Mouse (Mus musculus): Measurements from ENCODE around the gene Egr4.
A peak's percentile ranks its signal among the peaks of the same experiment; 100 is the strongest.

Gene Egr4

DNA sequence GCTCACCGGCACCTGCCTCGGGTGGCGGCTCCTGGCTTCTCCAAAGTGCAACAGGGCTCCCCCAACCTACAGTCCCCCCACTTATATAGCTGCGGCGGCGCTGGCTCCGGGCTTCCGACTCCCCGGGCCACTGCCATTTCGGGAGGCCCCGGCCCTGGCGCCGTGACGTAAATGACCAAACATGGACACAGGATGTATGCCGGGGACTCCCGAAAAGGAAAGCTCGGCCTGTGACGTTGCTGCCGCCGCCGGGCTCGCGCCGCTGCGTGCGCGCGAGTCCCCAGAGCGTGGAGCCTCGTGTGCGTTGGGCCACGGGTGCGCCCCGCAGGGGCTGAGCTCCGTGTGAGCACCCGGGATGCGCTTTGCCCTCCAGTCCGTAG is at the start of gene Egr4:
TSS of gene Egr4 (minus strand) at position 59 of the 380 bp plus-strand sequence.
- DNase-seq (ENCODE audit: low read depth): peak; percentile 67

DNA sequence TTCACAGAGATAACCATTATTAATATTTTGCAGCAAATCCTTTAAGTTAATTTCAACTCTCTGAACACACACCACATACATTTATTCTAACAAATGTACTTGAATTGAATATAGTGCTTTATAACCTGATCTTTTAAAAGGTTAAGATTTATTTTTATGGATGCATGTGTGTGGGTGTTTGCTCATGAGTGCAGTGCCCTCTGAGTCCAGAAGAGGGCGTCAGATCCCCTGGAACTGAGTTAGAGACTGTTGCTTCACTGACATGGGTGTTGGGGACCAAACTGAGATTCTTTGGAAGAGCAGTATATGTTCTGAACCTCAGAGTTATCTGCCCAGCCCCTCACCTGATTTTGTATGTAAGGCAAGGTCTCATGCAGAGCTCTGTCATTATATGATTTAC is 49.0 kb upstream of the Egr4 start:
- DNase-seq (ENCODE audit: low read depth): no peak

DNA sequence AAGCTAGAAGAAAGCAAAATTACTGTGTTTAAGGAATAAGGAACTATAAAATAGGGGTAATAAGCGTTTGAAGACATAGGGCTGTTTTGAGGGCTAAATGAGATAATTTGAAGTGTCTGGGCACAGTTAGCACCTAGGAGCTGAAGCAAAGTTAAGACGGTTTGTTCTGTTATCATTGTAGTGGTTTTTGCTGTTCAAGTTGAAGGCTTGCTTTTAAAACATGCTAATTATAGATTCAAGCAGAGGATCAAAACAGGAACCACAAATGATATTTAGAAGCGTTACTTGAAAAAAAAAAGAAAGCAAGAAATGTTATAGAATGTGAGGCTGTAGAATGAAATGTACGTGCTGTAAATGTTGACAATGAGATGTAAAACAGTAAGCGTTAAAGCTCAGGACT is 34.3 kb upstream of the Egr4 start:
- DNase-seq (ENCODE audit: low read depth): no peak

DNA sequence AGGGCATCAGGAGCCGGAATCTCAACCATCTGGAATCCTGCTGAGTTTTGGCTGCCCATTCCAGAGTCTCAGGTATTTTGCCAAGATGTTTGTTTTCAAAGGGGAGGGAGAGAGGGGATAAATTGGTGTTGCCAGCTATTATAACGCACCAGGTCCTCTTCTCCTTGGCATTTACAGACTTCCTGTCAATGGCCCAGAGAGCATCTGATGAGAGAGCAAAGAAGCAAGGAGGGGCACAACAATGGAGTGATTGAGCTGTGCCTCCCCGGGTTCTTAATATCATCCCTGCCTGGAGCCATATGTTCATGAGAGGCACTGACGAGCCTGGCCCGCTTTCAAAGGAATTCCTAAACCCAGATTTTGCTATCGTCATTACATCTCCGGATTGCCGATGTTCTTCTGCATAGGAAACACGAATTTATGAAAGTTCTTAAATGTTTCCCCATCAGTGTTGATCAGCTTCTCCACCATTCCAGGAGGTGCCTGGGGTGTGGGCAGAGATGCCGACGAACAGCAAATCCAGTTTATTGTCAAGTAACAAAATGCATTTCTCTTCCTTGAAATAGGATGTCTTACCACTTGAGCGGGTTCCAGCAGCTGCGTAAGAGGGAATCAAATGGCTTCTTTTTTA is 31.0 kb upstream of the Egr4 start:
- DNase-seq (ENCODE audit: low read depth): no peak

DNA sequence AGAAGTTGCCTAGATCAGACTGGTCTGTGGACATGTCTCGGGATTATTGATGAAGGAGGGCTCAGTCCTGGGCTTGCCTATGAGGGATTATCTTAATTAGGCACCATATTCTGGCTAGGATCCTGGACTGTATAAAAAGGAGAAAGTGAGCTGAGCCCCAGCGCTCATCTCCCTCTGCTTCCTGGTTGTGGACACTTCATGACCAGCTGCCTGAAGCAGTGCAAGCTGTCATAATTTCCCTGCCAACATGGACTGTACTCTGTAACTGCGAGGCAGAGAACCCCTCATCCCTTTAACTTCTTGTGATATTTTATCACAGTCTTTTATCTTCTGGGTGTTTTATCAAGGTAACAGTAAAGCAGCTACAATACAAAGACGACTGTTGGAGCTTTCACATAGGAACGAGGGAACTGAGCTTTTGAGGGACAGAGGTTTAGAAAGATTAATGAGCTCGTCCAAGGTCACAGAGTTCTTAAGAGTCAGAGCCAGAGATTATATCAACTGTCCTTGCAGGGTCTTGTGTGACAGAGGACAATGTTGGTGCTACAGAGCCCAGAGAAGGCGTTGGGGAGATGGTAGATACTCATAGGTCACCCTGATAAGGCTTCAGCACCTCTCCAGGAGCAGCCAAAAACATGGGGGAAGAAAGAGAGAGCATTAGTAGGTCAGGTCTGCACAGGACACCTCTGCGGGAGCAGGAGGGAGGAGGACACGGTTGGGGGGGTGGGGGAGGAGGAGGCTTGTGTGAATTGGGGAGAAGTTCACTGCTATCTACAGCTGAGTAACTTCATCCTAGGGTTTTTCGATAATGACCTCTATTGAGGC is 30.2 kb upstream of the Egr4 start:
- no peak for DNase-seq (ENCODE audit: low read depth)

DNA sequence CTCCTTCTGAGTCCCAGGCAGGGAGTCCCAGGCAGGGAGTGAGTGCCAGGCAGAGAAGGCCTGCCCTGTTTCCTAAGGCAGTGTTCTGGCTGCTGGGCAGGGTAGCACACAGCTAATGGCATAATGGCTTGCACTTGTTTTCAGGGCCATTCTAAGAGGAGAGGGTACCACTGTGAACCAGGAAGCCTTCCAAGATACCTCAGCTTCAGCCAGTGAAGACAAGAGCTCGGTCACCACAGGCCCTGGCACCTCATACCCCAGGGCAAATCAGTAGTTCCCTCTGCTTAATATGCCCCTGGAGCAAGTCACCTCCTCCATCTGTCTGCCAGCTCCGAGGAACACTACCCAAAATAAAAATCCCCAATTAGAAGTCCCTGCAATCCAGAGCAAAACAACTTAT is 9.4 kb upstream of the Egr4 start:
- DNase-seq (ENCODE audit: low read depth): no peak

DNA sequence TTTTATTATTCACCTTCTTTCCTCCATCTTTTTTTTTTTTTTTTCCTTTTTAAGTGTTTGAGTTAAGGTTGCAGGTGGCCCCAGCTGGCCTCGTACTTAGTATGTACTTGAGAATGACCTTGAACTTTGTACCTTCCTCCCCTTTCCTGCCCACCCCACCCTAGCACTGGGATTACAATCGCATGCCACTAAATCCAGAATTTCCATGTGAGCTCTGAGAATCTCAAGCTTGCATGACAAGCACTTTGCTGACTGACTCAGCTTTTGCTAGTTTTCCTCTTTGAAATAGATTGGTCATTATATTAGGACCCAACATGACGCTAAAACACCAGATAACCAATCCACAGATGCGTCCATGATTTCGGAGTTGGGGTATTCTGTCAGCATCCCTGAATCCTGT is 8.6 kb upstream of the Egr4 start:
- DNase-seq (ENCODE audit: low read depth): no peak

DNA sequence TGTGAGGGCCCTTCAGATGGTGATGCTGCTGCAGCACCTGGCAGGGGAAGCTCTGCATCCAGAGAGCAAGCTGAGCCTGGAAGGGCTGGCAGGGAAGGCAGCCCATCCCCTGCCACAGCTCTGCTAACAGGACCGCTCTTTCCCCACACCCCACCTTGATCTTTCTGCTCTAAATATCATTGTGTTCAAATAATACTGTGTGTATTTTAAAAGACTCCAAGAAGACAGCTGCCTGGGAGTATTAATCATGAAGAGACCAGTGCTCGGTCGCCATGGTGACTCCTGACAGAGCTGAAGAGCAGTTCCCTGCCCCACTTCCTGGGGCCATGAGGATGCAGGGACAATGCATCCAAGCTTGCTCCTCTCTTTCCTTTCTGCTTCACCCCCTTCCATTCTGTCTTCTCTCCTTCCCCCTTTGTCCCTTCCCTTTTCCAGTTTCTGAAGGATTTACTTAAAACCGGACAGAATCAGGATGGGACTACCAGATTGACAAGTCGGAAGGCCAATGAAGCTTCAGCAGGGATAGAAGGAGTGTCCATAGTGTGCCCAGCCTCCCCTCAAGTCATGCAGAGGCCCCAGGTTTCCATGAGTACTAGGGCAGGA is 4.8 kb upstream of the Egr4 start:
- DNase-seq (ENCODE audit: low read depth): peak; percentile 72

DNA sequence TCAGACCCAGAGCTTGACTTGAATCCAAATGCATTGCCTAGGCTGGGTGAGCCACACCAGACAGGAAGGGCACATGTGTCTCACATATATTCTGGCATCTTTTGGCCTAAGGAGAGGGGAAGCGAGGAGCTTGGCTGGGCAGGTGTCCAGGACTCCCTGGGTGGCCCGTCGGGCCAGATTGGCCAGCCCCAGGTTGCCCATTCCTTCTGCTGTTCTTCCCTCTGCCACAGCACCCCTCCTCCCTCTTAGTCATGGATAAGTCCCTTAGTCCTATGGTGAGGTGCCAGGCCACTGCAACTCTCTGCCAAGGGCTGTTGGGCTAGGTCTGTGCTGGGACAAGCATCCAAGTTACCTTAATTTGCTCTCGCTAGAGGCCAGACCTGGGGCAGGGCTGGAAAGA is 2.6 kb upstream of the Egr4 start:
- peak; percentile 51 for DNase-seq (ENCODE audit: low read depth)

DNA sequence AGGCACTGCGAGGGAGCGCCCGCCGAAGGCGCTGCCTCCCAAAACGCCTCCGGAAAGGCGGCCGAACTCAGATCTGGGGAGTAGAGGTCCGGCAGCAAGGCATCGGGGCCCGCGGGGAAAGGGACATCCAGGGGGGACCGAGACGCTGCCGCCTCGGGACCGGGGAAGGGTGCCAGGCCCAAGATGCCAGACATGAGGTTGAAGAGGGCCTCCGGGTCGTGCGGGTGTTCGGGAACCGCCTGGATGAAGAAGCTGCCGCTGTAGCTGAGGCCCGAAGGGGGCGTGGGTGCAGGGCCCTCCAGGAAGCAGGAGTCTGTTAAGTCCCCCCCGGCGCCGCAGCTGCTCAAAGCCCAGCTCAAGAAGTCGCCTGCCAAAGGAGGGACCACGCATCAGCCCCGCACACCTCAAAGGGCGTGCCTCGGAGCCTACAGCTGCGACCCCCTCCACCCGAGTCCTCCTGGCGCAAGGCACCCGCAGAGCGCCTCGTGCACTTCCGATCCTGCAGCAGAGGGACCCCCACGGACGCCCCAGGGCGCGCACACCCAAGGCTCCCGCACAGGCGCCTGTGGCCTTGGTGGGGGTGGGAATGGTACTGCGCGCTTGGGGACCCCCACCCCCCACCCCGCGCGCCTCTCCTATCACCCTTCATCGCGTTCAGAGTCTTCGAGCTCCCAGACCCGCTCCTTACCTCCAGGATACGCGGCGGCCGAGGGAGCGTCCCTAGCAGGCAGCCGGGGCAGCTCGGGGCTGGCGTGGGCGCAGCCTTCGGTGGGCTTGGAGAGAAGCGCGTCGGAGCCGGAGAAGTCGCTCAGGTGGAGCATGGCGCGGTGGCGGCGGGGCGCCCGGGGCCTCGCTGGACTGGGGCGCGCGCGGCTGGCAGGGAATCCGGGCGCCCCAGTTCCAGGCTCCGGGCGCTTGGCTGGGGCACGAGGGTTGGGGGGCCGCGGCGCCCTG is 535 bp downstream of the Egr4 start:
- no peak for DNase-seq (ENCODE audit: low read depth)

DNA sequence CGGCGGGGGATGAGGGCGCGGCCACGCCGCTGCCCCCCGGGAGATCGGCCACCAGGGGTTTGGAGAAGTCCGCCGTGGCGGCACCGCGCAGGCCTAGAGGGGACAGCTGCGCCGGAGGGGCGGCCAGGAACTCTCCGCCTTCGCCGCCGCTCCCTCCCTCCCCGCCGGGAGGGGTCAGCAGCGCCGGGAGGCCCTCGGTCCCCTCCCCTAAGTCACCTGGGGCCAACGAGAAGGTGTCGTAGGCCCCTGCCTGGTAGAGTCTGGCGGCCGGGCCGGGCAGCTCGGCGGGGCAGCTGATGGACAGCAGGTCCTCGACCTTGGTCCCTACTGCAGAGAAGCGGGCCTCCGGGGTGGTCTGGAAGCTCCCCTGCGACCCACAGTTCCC is 1.3 kb downstream of the Egr4 start:
- DNase-seq (ENCODE audit: low read depth): no peak

DNA sequence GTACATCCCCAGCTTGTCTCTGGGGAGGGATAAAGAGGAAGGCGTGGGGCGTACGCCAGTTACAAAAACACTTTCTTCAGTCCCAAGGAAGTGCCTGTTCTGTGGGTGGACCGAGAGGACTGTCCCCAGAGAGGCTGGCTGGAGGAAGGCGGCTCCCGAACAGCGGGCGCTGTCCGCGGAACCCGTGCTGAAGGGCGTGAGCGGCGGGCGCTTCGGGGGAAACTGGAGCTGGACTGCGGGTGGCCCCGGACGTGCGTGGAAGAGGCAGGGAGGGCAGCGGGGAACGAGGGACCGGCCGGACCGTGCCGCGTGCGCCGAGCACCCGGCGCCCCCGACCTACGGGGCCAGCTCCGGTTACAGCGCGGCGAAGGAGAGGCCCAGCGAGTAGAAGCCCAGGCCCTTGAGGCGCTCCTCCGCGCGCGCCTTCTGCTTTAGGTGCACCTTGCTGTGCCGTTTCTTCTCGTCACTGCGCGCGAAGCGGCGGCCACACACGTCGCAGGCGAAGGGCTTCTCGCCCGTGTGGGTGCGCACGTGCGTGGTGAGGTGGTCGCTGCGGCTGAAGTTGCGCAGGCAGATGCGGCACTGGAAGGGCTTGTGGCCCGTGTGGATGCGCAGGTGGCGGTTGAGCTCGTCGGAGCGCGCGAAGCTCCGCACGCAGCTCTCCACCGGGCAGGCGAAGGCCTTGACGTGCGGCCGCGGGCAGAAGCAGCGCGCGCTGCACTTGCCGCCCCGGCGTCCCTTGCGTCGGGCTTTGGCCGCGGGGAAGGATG is 1.9 kb downstream of the Egr4 start:
- no peak for DNase-seq (ENCODE audit: low read depth)

DNA sequence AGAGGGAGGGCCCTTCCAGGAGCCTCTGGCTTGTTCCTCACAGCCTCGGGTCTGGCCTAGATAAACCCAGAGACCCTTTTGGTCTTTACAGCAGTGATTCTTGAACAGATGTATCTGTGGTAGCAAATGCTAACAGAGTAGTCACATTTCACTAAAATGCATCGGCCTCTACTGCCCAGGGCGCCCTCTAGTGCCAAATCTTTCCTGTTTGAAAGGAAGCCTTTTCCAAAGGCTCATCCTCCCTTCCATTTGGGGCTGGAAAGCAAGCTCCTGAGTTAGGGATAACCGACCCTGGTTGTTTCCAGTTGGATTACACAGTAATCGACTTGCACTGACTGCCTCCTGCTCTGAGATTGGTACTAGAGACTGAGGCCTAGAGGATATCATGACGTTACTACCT is 2.9 kb downstream of the Egr4 start:
- DNase-seq (ENCODE audit: low read depth): peak; percentile 87

DNA sequence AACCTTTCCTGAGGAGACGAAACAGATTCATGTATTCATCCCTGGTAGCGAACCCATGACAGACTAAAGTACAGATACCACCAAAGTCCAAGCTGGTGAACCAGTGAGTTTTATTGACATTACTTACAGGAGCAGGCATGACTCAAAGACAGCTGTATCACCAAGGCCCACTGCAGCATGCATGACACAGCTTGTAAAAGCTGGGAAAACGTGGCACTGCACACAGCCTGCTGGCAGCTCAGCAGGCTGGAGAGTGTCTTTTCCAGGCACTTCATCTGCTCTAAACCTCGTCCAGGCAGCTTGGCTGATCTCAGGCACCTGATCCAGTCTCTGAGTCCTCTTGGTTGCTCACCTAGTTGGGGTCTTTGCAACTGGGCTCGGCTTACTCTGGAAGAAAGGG is 4.8 kb downstream of the Egr4 start:
- DNase-seq (ENCODE audit: low read depth): peak; percentile 26

DNA sequence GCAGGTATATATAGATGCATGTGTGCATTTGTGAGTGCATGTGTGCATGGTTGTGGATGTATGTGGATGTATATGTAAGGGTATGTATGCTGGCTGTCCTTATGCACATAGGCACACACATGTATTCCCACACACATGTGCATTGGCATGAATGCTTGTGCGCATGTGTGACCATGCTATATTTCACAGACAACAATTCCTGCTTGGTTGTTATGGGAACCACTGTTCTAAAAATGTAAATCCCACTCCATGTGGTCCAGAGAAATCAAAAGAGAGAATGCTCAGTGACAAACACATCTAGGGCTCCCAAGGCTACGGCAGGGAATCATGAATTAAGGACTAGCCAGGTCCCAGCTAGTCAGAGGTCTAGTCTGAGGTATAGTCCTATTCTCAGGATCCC is 8.5 kb downstream of the Egr4 start:
- DNase-seq (ENCODE audit: low read depth): no peak

DNA sequence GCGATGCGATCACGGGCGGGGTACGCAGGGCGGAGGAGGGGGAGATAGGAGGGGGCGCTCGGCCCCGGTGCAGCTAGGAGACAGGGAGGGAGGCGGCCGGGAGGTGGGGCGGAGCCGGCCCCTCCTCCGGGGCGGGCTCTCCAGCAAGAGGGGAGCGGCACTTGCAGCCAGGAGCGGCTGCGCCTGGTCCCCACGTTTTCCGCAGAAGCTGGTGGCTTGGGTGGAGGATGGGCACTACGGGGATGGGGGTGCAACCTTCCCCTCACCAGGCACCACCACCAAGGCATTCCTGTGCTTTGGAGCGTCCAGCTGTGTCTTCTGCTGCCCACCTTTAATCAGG is 10.5 kb downstream of the Egr4 start, which contains the start of gene Fbxo41:
TSS of gene Fbxo41 (minus strand) at position 84 of the 340 bp plus-strand sequence.
- peak; percentile 67 for DNase-seq (ENCODE audit: low read depth)

DNA sequence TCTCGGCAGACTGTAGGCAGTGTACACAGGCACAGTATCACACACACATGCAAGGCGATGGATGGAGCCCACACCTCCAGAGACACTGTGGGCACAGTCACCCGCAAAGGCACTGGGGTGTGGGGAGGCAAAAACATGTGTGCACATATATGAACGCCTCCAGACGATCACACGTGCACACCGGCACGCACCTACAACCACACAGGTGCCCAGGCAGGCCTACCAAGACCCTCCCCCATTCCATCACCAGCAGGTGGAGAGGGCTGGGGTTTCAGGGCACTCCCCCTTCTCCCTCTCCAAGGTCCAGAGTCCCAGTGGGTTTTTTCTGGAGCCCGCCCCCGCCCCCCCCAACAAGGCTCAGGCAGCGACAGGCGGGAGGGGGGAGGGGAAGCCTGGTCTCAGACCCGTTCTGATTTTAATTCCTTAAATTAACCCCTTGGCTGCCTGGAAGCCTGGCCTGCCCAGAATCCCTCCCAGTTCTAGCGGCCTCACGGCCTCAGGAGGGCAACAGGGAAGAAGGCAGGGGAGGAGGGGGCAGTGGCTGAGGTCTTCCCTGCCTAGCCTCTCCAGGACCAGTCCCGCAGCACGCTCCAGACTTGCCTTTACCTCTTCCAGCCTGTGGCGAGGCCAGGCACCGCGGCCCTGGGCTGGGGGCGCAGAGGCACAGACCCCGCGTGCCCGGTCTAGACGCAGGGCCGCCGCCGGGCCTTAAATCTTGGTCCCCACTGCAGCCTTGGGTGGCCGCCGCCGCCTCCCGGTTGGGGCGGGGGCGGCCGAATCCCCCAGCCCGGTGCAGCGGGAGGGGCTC is 11.1 kb downstream of the Egr4 start:
- DNase-seq (ENCODE audit: low read depth): peak; percentile 28

DNA sequence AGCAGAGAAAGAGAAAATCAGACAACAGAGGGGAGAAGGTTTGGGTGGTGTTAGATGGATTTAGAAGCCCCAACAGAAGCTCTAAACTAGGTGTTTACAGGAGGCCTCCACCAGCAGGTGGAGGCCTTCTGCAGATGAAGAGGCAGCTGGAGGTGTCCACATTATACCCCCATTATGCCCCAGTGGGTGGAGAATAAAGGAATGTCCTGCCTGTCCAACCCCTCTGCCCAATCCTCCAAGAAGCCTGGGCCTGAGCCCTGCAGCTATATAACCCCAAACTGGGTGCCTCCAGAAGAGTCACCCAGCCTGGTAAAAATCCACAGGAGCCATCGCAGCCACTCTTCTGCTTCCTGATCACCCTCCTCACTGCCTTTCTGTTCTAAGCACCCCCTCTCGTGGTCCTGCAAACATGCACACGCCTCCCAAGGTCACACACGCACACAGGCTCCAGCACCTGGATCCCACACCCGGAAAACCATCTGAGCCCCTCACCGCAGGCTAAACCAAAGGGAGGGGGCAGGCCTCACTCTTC is 11.8 kb downstream of the Egr4 start:
- peak; percentile 16 for DNase-seq (ENCODE audit: low read depth)

DNA sequence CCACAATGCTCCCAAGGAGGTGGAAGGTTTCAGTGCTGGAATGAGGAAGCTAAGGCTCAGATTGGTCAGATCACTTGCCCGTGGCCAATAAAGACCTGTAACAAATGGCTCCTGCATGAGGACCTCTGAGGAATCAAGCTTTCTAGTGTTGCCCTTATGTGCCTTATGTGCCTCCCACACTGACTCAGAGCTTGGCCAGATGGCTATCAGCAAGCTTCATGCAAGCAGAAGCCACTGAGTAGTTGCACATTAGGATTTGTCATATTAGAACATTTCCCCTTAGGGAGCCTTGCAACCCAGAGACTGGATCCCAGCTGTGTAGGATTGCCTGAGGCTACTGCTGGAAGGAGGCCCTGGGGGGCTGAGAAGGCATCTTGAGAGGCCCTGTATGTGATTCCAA is 13.0 kb downstream of the Egr4 start:
- peak; percentile 40 for DNase-seq (ENCODE audit: low read depth)

DNA sequence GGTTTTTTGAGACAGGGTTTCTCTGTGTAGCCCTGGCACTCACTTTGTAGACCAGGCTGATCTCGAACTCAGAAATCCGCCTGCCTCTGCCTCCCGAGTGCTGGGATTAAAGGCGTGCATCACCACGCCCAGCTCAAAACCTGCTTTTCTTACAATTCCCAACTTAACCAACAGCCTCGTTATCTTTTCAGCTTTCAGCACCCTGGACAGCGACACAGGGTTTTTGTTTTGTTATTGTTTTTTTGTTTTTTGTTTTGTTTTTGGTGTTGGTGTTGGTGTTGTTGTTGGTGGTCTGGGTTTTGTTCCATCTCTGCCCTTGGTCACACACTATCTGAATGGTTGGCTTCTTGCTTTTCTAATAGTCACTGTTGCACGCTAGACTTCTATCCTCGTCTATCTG is 15.2 kb downstream of the Egr4 start:
- DNase-seq (ENCODE audit: low read depth): peak; percentile 69
